Mouse (Mus musculus): ENCODE data around the gene Zer1. TPM values are rescaled to one million over a fixed set of nuclear protein-coding genes. Genes with fewer than 3 reads are reported as not detected.

Zer1 gene
- total RNA-seq, 4 experiments from 2014 or later: 141 to 144 (median 142) TPM

DNA sequence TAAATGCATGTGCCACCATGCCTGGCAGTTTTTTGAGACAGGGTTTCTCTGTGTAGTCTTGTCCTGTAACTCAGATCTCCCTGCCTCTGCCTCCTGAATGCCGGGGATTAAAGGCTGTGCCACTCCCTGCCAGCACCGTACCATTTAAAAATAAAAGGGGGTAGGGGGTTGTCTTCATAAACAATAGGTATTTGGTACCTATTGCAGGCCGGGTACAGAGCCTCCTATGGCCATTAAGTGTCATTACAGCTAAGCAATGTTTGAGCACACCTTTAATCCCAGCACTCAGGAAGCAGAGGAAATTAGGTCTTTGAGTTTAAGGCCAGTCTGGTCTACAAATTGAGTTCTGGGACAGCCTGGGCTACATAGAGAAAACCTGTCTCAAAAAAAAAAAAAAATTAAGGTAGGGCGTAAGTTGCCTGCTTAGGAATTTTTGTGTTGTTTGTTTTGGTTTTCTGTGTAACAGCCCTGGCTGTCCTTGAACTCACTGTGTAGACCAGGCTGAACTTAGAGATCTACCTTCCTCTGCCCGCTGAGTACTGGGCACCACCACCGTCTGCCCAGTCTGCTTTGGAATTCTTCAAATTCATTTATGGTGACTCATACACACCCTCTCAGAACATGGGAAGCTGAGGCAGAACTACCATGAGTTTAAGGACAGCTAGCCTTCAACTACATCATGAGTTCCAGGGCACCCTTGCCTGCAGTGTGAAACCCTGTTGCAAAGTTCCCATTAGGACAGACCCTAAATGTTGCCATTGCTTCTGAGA is 72.2 kb downstream of the Zer1 start:
- DNase-seq (ENCODE audit: low spot score in 2 of 2): no peak

DNA sequence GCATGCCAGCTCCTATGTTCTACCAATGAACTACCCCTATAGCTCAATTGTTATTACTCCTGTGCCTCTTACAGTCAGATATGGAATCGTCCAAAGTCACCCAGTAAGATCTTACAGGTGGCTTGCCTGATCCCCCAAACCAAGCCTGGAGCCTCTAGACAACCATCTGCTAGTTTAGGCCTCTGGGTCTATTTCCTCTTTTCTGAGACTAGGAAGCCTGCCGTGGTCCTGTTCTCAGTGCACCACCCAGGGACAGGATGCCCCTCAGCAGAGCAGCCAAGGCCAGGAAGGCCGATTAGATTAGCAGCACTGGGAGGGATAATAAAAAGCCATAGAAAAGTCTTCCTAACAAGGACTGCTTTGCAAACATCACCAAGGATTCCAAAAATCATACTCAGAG is 74.6 kb downstream of the Zer1 start:
- DNase-seq (ENCODE audit: low spot score in 2 of 2): no peak

DNA sequence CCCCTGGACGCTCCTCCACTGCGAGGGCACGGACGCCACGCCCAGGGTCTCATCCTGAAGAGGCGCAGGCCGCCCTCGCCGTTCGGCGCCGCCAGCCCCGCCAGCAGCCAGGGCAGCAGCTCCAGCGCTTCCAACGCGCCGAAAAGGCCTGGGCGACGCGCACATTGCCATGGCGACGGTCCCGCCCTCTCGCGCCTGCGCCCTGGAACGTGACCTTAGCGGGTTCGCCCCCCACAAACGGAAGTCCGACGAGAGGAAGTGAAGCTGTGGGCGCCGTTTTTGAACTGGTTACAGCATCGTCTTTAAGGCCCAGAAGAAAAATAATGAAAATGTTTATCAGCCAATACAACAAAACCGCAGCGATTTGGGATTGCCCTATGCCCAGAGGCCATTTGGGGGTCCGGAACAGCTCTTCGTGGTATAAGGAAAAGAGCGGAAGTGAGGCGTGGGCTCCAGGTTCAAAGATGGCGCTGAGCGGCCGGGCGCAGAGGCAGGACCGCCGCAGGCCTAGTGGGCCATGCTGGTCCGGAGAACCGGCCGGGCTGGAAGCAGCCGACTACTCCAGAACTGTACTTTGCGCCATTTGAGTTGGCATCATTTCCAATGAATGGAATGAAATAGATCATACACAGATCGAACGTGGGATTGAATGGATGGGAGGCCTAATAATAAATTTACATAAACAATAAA is 75.5 kb downstream of the Zer1 start, which contains the start of gene Wdr34:
Gene Wdr34, minus strand, starts transcription at position 183 of the 690 bp plus-strand sequence.
- peak; percentile 93 to 96 for DNase-seq (ENCODE audit: low spot score in 2 of 2)

DNA sequence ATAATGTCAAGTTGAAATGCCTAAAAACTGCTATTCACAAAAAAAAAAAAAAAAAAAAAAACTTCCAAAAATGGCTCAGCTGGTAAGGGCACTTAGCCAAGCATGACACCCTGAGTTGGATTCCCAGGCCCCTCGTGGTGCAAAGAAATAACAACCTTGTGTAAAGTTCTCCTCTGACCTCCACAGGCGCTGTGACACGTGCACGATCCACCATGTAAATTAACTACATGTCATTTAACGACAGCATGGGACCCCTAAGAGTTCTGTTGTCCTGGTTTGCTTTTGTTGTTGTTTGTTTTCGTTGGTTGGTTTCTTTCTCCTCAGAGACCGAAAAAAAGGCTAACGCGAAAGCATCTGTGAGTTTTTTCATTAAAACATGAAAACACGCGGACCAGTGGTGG is 76.3 kb downstream of the Zer1 start:
- no peak for DNase-seq (ENCODE audit: low spot score in 2 of 2)

Other genes with a start within 250 kb of the Zer1 start
- gene Odf2, start 235.4 kb downstream of the Zer1 start, total RNA-seq (2022): 100 to 1,000 TPM in 1 of 4 experiments, 10 to 100 TPM in 3; 85.4 to 106 (median 97.1) TPM
- 10 to 100 TPM; 45.2 to 52.4 (median 48.4) TPM for gene Gle1, start 189.2 kb downstream of the Zer1 start, total RNA-seq (2022)
- 100 to 1,000 TPM; 738 to 833 (median 788) TPM for gene Sptan1, start 159.0 kb downstream of the Zer1 start, total RNA-seq (2022)
- 10 to 100 TPM; 38.7 to 43.4 (median 42.1) TPM for gene Wdr34, start 75.7 kb downstream of the Zer1 start, total RNA-seq (2022)
- gene Set, start 67.2 kb downstream of the Zer1 start, total RNA-seq (2022): 100 to 1,000 TPM; 190 to 221 (median 207) TPM
- gene Pkn3, start 46.9 kb downstream of the Zer1 start, total RNA-seq (2022): 1 to 10 TPM; 1.9 to 4.5 (median 2.3) TPM
- 10 to 100 TPM in 1 of 4 experiments, 1 to 10 TPM in 3; 6.8 to 10.5 (median 8.9) TPM for gene Zdhhc12, start 30.9 kb downstream of the Zer1 start, total RNA-seq (2022)
- gene Tbc1d13, start 9.2 kb upstream of the Zer1 start, total RNA-seq (2022): 10 to 100 TPM; 46.3 to 59.3 (median 49.1) TPM
- gene Endog, start 46.9 kb upstream of the Zer1 start, total RNA-seq (2022): 10 to 100 TPM; 18.8 to 23.6 (median 22.9) TPM
- gene Spout1, start 53.9 kb upstream of the Zer1 start, total RNA-seq (2022): 10 to 100 TPM; 30.7 to 36.2 (median 31.6) TPM
- gene Kyat1, start 81.3 kb upstream of the Zer1 start, total RNA-seq (2022): 10 to 100 TPM; 15.3 to 16.8 (median 16.1) TPM
- 10 to 100 TPM; 59.1 to 67.0 (median 61.5) TPM for gene Lrrc8a, start 113.1 kb upstream of the Zer1 start, total RNA-seq (2022)
- gene Gm28035, start 116.0 kb upstream of the Zer1 start, total RNA-seq (2022): 1 to 10 TPM; 3.8 to 8.8 (median 5.5) TPM
- 10 to 100 TPM; 16.6 to 22.2 (median 19.5) TPM for gene Phyhd1, start 141.6 kb upstream of the Zer1 start, total RNA-seq (2022)
- not detected for gene Gm28038, start 156.5 kb upstream of the Zer1 start, total RNA-seq (2022)
- 10 to 100 TPM; 23.3 to 27.7 (median 25.2) TPM for gene Dolk, start 161.7 kb upstream of the Zer1 start, total RNA-seq (2022)
- 10 to 100 TPM; 16.7 to 23.0 (median 19.6) TPM for gene Nup188, start 161.8 kb upstream of the Zer1 start, total RNA-seq (2022)
- 100 to 1,000 TPM; 279 to 301 (median 286) TPM for gene Sh3glb2, start 234.8 kb upstream of the Zer1 start, total RNA-seq (2022)
- gene Miga2, start 239.6 kb upstream of the Zer1 start, total RNA-seq (2022): 100 to 1,000 TPM; 106 to 121 (median 108) TPM

Measured in left cerebral cortex, adult 8-10 months (tissue).